Mouse (Mus musculus): ENCODE results near the gene Oit1. TPM values are rescaled to one million over a fixed set of nuclear protein-coding genes. Genes with fewer than 3 reads are reported as not detected.

Oit1 gene
- total RNA-seq, 2 experiments from 2014 or later, result not detected

DNA sequence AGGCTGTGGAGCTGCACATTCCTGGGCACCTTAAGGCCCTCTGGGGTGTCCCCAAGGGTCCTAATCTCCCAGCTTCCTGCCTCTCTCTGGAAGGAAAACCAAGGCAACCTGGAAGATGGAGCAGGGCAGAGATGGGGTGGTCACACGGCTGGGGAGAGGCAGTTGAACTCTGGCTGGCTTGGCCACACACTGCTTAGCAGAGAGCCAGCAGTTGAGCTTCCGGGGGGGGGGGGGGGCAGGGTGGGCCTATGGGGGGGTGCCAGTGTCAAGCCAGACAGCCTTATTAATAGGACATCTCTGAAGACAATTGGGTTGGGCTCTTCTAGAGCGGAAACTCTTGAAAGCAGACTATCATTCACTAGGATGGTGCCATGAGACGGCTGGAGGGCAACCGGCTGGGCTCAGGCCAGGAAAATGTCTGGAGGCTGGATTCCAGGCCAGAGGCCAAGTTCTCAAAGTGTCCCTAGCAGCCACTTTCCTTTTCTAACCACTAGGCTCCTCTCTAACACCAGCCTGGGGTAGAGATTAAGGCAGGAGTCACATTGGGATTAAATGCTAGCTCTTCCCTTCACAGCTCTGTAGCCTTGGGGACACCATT lies 35.9 kb downstream of the Oit1 start:
- intact Hi-C loops (cut with DNase I), result no loop called here
- DNase-seq (ENCODE audit: low spot score in 2 of 2), result no peak

DNA sequence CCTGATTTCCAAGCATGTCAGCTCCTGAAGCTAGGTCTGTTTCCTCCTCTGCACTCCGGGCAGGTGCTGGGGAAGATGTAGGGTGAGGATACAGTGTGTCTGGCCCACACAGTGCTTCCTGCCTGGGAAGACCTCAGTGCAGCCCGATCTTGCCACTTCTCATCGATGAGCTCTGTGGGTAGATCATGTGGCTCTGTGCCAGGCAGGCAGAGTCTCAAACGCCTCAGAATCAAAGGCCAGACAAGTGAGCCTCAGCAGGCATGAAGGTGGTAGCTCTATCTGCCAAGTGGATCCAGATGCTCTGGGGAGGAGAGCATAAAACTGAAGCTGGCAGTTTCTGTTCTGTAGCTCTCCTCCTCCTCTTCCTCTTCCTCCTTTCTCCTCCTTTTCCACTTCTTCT lies 38.3 kb downstream of the Oit1 start:
- DNase-seq (ENCODE audit: low spot score in 2 of 2), result no peak
- intact Hi-C loops (cut with DNase I), result no loop called here

GRCm38 (mm10) chr14:8335947-8336346 lies 42.6 kb downstream of the Oit1 start:
- DNase-seq (ENCODE audit: low spot score in 2 of 2), result no peak
- intact Hi-C loops (cut with DNase I), result loop anchor here (10.0 kb wide), 1 partner anchor 371 kb away; no protein-coding TSS in a partner anchor

GRCm38 (mm10) chr14:8334511-8334910 lies 44.0 kb downstream of the Oit1 start:
- intact Hi-C loops (cut with DNase I), result loop anchor here (10.0 kb wide), 1 partner anchor 370 kb away; no protein-coding TSS in a partner anchor
- no peak for DNase-seq (ENCODE audit: low spot score in 2 of 2)

GRCm38 (mm10) chr14:8332314-8333252 lies 46.0 kb downstream of the Oit1 start:
- intact Hi-C loops (cut with DNase I), result loop anchor here (10.0 kb wide), 1 partner anchor 368 kb away; no protein-coding TSS in a partner anchor
- DNase-seq (ENCODE audit: low spot score in 2 of 2), result no peak

DNA sequence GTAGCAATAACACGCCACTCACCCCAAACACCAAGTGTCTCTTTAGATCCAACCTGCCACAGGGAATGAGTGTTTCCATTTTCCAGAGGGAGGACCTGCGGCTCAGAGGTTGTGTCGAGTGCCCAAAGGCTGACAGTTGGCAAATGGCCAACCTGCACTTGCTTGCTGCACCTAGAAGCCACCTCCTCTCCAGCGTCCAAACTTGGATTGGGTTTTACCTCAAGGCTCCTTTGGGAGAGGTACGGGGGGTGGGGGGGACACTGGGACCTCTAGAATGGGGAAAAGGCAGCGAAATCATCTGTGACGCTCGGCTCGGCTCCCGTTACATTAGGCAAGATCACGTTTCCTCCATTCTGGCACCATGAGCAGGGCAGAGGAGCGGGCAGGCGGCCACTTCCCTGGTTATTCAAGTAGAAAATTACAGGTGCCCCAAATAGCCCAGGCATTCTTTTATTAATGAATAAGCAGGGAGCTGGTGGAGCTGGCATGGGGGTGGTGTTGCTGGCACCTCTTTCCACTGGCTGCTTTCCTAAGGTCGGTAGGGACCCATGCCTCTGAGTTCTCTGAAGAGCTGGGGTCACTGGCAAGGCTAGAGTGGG lies 47.1 kb downstream of the Oit1 start:
- DNase-seq (ENCODE audit: low spot score in 2 of 2), result no peak
- intact Hi-C loops (cut with DNase I), result loop anchor here (10.0 kb wide), 1 partner anchor 367 kb away; no protein-coding TSS in a partner anchor

DNA sequence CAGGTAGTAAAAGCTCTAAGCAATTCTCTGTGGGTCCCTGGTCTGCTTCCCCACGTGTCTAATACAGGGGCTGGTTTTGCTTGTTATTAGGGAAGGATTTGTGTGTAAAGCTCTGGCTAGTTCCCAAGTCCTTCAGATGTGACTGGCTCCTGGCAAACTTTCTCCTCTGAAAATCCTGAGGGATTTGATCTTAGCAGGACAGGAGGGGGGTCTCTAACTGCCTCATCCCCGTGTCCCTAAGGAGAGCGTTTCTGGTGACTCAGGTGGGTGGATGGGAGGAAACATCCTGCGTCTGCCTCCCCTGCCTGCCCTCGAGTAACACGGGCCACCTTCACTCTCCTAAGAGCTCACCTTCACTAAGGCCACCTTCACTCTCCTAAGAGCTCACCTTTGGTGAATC lies 48.2 kb downstream of the Oit1 start:
- no peak for DNase-seq (ENCODE audit: low spot score in 2 of 2)
- intact Hi-C loops (cut with DNase I), result loop anchor here (10.0 kb wide), 1 partner anchor 366 kb away; no protein-coding TSS in a partner anchor

GRCm38 (mm10) chr14:8329552-8329951 lies 49.0 kb downstream of the Oit1 start:
- intact Hi-C loops (cut with DNase I), result no loop called here
- no peak for DNase-seq (ENCODE audit: low spot score in 2 of 2)

GRCm38 (mm10) chr14:8327371-8327770 lies 51.2 kb downstream of the Oit1 start:
- no peak for DNase-seq (ENCODE audit: low spot score in 2 of 2)
- intact Hi-C loops (cut with DNase I), result no loop called here

DNA sequence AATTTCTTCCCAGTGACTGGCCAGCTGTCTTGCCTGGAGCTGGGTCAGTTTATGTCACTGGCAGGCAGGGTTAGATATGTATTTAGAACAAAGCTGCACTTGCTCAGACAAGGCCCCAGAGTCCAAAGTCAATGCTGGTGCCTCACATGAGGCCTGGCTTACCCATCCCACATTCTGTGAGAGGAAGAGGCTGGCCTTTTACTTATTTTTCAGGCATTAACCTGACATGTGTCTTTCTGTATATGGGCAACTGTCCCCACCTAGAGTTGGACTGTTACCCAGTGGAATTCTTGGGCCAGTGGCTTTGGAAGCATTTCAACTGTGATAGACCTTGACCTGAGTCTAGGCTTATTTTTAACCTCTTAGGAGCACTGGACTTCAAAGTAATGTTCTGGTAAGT lies 51.6 kb downstream of the Oit1 start:
- DNase-seq (ENCODE audit: low spot score in 2 of 2), result no peak
- intact Hi-C loops (cut with DNase I), result no loop called here

DNA sequence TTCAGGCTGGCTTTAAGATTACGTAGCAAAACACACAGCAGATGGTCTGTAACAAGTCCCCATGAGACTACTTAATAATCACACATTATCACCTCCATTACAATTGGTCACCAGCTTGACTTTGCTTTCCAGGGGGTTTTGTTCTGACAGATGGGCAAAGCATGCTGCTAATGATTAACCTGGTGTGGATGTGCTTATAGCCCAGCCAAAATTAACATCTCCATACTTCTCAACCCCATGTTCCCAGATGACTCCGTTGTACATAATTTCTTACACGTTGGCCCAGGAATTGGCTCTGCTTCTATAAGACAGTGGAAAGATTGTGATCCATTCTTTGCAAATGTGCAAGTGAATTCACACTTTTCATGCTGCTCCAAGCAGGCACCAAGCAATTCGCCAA lies 52.8 kb downstream of the Oit1 start:
- DNase-seq (ENCODE audit: low spot score in 2 of 2), result no peak
- intact Hi-C loops (cut with DNase I), result no loop called here

DNA sequence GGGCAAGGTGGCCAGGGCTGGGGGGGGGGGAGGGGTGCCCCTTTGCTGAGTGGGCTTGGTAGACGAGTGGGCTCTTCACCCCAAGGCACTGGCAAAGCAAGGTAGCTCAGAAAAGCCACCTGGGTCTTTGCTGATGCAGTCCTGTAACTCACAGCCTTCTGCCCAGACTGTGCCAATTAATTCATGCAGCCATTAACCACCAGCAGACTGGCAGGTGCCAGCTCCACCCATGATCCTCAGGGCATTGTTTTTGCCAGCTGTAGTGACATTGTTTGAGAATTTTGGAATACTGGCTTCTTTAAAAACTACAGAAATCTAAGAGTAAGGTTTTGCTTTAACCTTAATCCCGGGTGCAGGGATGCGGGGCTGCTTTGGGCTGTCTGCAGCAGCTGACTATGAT lies 58.0 kb downstream of the Oit1 start:
- DNase-seq (ENCODE audit: low spot score in 2 of 2), result no peak
- intact Hi-C loops (cut with DNase I), result no loop called here

DNA sequence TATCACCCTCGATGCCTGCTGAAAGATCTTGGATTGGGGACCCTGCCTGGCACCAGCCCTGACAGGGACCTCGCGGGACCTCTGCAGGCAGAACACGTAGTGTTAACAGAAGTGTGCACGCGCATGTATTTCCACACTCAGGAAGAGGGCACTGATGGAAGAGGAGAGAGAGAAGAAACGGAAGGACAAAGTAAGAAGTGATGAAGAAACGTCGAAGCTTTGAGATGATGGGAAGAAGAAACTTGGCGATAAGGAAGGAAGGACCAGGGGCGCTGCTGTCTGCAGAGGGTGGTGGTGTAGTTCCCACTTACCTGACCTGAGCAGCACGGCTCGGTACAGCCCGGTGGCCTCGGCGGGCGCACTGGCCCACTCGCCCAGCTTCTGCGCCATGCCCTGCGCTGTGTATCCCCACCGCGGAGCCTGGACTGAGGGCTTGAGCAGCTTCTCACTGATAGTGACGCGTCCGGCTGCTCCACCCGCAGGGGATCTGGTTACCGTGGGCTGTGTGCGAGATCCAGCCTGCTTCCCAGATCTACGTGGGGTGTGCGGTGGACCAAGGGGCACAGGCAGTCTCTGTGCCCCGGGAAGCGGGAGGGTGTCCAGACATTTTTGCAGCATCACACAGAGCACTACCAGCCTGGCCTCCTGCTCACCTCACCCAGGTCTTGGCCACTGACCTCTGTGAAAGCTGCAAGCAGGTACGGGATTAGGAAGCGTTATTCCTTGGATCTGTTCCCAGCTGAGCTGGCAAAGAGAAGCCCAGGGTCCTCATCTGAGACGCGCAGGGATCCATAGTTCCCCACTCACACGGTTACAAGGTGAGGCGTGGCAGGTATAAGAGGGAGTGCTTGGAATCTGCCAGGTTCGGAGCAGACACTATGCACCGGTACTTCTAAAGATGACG lies 61.1 kb downstream of the Oit1 start, which contains the start of gene Fam107a:
Fam107a (minus strand) TSS at position 830 of the 904 bp plus-strand sequence.
- DNase-seq (ENCODE audit: low spot score in 2 of 2), result no peak
- intact Hi-C loops (cut with DNase I), result no loop called here

DNA sequence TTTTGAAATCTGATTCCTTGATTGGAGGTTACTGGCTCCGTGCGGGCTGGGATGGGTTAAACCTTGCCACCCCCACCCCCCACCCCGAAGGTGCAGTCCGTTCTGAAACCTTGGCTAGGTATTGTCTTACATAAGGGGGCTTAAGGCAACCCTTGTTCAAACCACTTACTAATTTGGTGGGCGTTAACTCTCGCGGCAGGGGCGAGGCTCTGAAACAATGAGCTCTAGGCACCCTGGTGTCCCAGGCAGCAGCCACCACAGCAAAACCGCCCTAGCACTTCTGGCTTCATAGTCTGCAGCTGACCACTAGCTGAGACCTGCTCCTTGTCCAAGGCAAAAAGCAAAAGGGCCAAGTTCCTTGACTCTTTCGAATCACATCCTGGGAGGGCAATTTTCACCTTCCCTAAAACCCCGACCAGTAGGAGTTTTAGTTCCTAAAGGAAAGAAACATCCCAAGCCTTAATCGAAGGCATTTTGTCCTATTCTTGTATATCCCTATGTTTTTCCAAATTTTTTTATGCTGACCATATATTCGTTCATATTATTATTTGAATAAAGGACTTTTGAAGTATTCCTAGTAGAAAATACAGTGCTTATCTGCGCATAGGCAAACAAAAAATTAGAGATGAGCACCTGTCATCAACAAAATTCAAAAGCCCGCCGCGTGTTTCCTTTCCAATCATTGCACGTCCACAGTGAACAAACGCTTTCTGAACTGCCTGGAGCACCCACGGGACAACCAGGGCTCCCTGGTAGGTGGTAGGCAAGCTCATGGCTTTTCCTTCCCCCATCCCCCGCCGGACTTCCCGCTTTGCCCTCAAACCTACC lies 62.0 kb downstream of the Oit1 start:
- DNase-seq (ENCODE audit: low spot score in 2 of 2), result no peak
- intact Hi-C loops (cut with DNase I), result no loop called here

GRCm38 (mm10) chr14:8315169-8315568 lies 63.4 kb downstream of the Oit1 start:
- intact Hi-C loops (cut with DNase I), result no loop called here
- no peak for DNase-seq (ENCODE audit: low spot score in 2 of 2)

DNA sequence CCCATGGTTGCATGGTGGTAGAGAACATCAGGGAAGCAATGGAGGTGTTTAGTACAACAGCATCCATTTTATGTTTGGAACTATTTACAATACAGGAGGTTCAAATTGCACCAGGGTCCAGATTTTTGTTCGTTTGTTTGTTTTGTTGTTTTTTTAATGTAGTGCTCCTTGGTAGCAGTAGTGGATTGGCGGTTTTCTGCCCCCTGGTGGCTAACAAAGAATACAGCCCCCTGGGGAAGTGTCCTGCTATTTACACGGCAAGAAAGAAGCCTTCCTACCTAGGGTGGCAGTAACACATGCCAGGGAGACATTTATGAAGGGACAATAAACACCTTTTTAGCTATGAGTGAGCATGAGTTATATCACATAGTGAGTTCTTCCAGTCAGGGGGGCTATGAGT lies 64.0 kb downstream of the Oit1 start:
- intact Hi-C loops (cut with DNase I), result no loop called here
- DNase-seq (ENCODE audit: low spot score in 2 of 2), result no peak

- intact Hi-C loops (cut with DNase I), result no loop called here
- peak in 1 of 2 experiments; percentile 16 for DNase-seq (ENCODE audit: low spot score in 2 of 2)
Measured at GRCm38 (mm10) chr14:8313877-8314276, 64.7 kb downstream of the Oit1 start.

DNA sequence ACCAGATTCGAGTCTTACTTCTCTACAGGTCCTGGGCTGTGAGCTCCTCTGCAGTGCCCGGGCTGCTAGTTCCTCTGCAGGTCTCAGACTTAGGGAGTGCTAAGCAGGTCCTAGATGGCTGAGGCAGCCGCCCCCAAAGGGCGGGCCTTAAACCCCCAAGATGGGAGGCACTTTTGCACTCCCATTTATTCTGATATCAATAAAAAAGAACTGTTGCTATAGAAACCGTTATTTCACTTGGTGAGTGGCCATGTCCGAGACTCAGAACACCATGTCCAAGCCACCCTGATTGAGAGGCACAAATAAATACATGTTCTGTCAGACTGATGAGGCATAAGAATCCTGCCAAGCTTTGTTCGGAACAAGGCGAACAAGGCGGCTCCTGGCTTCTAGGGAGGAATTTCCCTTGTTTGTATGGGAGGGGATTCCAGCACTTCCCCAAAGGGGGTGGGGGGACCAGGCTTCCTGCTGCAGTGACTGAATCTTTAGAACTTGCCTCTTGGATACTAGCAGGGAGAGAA lies 68.9 kb downstream of the Oit1 start:
- peak in 1 of 2 experiments; percentile 39 for DNase-seq (ENCODE audit: low spot score in 2 of 2)
- intact Hi-C loops (cut with DNase I), result no loop called here

Measured in left cerebral cortex, postnatal 36 days (tissue).